Mouse (Mus musculus): Measurements from ENCODE around the gene Rilp.

- TF ChIP-seq POLR2A (IDR thresholded peaks at IDR 0.05; ENCODE audit: insufficient read depth, low read length) (no peak), EP300 (IDR thresholded peaks at IDR 0.05; ENCODE audit: insufficient read depth, low read depth, low read length) (no peak)
Measured at GRCm38 (mm10) chr11:75526943-75527342, 17.0 kb downstream of the Rilp start.
